Mouse (Mus musculus): ENCODE results near the gene Ifnlr1.

Ifnlr1 gene

GRCm38 (mm10) chr4:135743520-135743919, 57.4 kb downstream of the Ifnlr1 start:
- DNase-seq (ENCODE audit: low read depth, low spot score): no peak

DNA sequence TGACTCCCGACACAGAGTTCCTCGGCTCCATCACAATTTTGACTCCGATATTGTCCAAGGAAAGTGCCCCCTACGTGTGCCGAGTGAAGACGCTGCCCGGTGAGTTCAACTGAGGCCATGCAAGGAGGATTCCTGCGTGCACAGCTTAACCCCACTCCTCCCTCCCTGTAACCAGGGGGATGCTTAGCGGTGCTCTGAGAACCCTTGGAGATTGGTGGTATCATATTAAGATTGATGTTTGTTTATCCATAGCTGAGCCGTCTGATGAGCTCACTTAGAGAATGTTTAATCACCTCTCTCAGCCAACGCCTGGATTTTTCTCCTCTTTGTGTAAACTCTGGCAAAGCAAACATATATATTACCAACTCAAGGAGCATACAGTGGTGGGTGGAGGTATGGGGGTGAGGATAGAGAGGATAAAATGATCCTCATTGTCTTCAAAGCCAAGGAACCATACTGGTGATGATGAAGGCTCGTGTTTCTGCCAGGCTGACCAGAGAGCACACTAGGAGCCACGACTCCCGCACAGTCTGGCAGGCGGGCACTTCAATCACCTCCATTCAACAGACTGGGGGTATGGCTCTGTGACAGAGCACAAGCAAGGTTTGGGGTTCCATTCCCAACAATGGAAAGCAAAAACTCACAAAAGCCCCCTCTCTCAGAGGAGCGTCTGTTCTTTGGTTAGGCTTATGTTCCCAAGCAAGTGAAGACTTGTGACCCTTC, 58.8 kb downstream of the Ifnlr1 start:
- no peak for DNase-seq (ENCODE audit: low read depth, low spot score)

- DNase-seq (ENCODE audit: low read depth, low spot score): no peak
These were observed 59.5 kb downstream of the Ifnlr1 start for GRCm38 (mm10) chr4:135745613-135746012.

DNA sequence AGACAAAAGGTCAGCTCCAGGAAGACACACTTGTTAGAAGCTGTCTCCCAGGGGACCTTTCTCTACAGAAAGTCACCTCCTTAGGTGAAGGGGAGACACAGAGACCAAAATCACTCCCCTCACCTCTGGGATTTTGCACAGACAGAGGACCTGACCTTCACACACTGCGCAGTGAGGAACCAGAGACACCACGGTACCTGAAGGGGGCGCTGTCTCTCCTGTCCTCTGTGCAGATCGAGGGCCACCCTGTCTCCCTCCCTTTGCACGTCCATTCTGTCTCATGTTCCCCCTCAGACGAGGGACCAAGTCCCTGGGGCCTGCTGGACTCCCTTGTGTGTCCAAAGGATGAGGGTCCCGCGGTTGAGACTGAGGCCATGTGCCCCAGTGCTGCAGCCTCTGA, 64.8 kb downstream of the Ifnlr1 start:
- DNase-seq (ENCODE audit: low read depth, low spot score): no peak

- DNase-seq (ENCODE audit: low read depth, low spot score): no peak
These were observed 66.2 kb downstream of the Ifnlr1 start for GRCm38 (mm10) chr4:135752106-135752778.

DNA sequence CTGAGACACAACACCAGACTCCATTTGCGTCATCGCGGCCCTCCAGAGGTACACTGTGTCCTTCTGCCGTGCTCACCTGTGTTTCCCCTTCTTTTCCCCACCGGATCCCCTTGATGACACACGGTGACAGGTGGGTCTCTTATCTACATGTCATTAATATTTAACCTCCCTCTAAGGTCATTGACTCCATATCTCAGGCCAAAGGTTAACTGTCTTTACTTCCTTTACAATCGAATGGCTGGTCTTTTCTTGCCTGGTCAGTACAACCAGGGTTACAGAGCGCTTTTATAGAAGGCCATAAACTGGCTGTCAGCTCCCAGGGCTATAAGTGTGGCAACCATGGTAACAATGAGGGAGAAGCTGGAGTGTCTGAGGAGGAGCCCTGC, 66.7 kb downstream of the Ifnlr1 start:
- no peak for DNase-seq (ENCODE audit: low read depth, low spot score)

Data from mesoderm, embryonic 11.5 days (tissue).